Mouse (Mus musculus) stomach, adult 2 months (tissue): Measurements from ENCODE around the gene Ccdc167. TPM values are rescaled to one million over a fixed set of nuclear protein-coding genes. Genes with fewer than 3 reads are reported as not detected.

Experiments
- polyA plus RNA-seq: library from polyadenylated mRNA; depleted of rRNA; stranded (reverse); fragments of >200 nt; gene quantifications from 2 replicates; pipeline ENCODE4 v1.2.3, GENCODE M21; 2012; rRNA removed

The Ccdc167 gene
- 1.5 and 2.3 TPM in 2 replicates for polyA plus RNA-seq

GRCm38 (mm10) chr17:29716732-29717445 lies at the start of gene Ccdc167:
Ccdc167 (minus strand) TSS chr17:29717044.

GRCm38 (mm10) chr17:29660076-29660761 lies 56.6 kb downstream of the Ccdc167 start, which contains the start of gene Cmtr1:
Cmtr1 (plus strand) TSS chr17:29660595.

Other genes starting within 250 kb of the Ccdc167 start
- 18.1 and 45.7 TPM in 2 replicates for gene Pim1, start 226.3 kb downstream of the Ccdc167 start, polyA plus RNA-seq
- gene Gm17657, start 167.4 kb downstream of the Ccdc167 start, polyA plus RNA-seq: 0.30 TPM in 1 of 2 replicates, not detected in the other
- gene Tbc1d22b, start 167.3 kb downstream of the Ccdc167 start, polyA plus RNA-seq: 11.8 and 12.8 TPM in 2 replicates
- gene Tmem217, start 164.7 kb downstream of the Ccdc167 start, polyA plus RNA-seq: 0.16 TPM in 1 of 2 replicates, not detected in the other
- 8.6 and 8.9 TPM in 2 replicates for gene Rnf8, start 102.3 kb downstream of the Ccdc167 start, polyA plus RNA-seq
- gene Gm28043, start 102.2 kb downstream of the Ccdc167 start, polyA plus RNA-seq: 0.03 and 0.08 TPM in 2 replicates
- gene Cmtr1, start 56.4 kb downstream of the Ccdc167 start, polyA plus RNA-seq: 4.8 and 5.0 TPM in 2 replicates